Mouse (Mus musculus) spleen, postnatal 4 days (tissue): ENCODE data around the gene Gm49358.

Experiments
- DNase-seq, 2 experiments: peaks; one replicate each; pipeline ENCODE4 v3.0.0; 2022; ENCODE audit warnings: low spot score in 2 of 2

Gene Gm49358

DNA sequence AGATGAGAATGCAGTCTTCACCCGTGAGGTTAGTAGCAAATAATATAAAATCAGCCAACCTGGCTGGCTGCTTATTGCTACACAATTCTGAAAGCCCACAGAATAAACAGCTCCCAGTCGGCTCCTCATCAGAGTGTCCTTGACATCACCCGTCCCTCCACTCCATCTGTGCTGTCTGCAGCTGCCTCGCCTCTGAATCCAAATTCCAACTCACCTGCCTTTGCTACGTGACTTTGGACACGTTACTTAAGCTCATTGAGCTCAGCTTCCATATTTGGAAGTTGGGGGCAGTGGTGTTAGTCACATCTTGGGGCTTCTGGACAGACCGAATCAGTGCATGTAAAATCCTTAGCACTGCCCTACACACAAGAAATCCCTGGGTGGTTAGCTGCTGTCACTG is 108.3 kb downstream of the Gm49358 start:
- no peak for DNase-seq

DNA sequence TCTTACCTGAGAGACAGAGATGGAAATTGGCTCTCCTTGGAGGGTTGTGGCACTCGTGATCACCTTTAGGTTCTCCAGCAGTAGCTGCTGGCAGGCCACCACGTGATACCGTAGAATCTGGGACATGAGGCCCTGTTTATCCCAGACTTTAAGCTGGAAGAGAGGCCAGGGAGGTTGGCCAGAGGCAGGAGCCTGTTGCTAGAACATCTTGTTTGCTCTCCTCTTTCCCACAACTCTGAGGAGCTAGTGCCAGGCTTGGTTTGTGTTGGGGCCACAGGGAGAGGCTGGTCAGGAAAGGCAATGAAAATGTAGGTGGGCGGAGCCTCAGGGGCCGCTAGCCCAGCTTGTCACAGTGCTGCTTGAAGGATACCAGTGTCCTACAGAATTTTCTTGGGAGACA is 108.8 kb downstream of the Gm49358 start:
- DNase-seq: no peak

DNA sequence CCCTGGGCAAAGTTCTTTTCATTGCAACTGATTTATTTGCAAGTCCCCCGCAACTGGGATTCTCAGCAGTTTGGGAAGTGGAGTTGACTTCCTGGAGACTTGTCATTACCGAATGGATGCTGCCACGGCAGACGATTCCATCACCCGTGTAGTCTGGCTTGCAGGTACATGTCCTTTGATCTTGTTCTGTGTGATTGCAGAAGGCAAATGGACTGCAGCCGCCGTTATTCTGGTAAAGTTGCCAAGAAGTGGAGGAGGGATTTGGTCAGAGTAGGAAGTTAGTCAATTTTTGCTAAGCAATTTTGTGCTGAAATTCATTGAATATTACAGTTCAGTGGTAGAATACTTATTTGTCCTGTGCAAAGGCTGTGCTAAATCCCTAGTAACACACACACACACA is 114.9 kb downstream of the Gm49358 start:
- DNase-seq: no peak

DNA sequence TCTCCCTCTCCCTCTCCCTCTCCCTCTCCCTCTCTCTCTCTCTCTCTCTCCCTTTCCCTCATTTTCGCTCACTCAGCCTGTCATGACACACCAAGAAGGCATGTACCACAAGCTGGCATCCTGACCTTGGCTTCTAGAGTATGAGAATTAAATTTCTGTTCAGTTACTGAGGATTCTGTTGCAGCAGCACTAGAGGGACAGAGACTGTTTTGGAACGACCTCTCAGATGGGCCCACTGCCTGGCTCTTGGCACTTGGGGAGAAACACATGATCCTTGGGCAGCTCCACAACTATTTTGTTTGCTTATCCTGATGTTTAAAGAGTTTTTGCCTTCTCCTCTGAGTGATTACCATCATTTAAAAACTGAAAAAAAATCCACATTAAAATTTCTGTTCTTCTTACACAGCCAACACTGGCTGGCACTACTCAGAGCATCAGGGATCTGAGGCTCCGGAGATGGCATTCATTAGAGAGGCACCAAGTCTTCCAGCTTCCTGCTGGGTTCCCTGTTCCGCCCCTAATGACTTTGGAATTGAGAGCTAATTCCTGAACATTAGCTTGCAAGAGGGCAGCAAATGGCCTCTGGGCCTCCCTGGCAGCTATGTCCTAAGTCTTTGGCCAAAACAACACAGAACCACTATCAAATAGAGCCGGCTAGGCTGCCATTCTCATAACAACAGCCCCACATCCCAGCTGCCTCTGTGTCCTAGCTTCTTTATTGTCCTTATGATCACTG is 116.5 kb downstream of the Gm49358 start:
- DNase-seq: no peak

GRCm38 (mm10) chr10:86881448-86881847 is 117.7 kb downstream of the Gm49358 start:
- DNase-seq: no peak
